Mouse (Mus musculus) gastrocnemius, postnatal 10 days (tissue): ENCODE data around the gene Gpi1. TPM values are rescaled to one million over a fixed set of nuclear protein-coding genes. Genes with fewer than 3 reads are reported as not detected.
"Not testable (repeated sequence)": the region's sequence is repeated elsewhere in the genome, so short reads cannot be mapped to it uniquely, and the experiment has no call there.

Source experiments
- DNase-seq: peaks from one replicate; pipeline ENCODE4 v3.0.0; 2021; ENCODE audit warnings: mixed read lengths
- total RNA-seq, 2 experiments: library from RNA; stranded (reverse); gene quantifications; 2 replicates each; pipeline ENCODE4 v1.2.3; 2021

The Gpi1 gene
- total RNA-seq, 2 experiments from 2014 or later: 954 to 962 TPM

DNA sequence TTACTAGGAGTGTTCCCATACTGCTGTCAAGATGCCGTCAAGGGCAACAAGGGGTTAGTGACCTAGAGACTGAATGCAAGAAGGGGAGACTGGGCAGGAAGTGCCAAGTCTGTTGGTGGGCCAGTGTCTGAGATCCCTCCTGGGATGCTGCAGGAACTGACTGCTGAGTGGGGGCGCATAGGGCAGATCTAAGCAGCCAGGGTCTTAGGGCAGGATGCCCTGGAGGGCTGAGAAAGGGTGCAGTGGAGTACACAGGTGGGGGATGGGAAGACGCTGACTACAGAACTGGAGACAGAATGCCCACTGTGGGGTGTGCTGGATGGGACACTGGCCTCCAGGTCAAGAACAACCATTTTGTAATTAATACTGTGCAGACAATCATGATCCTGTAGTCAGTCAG lies 46.3 kb downstream of the Gpi1 start:
- DNase-seq: no peak

DNA sequence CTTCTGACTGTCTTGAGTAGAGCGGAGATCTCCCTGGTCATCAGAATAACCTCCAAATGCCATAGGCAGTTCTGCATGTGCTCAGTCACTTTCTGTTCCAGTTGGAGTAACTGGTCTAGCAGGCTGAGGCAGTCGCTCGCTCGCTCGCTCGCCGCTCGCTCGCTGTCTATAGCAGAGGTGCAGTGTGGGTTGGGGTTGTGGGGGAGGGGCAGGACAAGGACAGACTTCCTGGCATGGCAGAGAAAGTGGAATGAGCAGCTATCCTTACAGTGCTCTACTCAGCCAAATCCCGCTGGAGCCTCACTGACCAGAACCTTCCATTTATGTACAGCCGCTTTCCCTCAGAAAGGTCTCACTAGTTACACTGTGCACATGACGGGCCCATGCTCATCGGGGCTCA lies 46.8 kb downstream of the Gpi1 start:
- DNase-seq: no peak

DNA sequence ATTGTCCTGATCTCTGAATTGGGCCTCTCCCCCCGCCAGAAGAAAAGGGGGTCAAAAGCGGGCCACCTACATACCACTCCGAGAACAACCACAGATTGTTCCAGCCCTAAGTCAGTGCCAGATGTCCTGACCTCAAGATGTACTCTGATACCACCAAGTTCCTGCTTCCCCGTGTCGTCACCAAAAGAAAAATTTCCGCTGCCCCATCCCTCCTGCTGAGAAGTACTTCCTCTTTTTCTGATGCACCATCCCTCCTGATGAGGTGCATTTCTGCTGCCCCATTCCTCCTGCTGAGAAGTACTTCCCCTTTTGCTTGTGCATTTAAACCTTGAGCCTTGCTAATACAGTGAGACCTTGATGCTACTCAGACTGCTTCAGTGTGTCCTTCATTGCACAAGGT lies 53.9 kb downstream of the Gpi1 start:
- not testable (repeated sequence) for DNase-seq

DNA sequence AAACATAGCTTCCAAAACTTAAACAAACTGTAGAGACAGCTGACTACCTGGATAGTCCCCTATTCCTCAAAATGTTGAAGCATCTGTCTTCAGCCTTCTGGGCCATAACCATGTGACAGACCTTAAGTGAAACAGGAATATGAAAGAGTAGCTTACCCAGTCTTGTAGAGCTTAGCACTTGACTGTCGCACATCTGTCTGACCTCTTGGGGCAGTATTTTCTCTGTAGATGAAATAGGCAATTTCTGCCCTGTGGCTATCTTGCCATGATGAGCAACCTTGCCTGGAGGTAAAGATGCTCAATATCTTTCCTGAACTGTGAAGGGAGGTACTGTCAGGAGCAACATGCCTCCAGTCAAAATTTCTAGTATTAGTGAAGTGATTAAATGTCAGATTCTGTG lies 57.9 kb downstream of the Gpi1 start:
- DNase-seq: no peak

DNA sequence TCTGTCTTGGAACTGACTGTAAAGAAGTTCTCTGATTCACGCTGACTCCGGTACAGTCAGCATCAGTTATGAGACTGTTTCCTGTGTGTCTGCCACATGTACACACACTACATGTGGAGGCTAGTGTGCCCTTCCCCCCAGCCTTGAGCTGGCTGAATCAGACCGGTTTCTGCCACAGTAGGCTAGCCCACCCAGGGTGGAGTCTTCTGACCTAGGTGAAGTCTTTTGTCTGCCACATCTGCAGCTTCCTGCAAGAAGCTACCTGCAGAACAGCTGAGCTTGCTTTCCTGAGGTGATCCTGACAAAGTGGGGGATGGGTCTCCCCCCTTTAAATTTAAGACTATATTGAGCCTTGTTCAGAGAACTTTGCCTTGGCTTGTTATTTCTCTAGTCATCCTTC lies 60.7 kb downstream of the Gpi1 start, which contains the start of gene Uba2:
Uba2 (minus strand) TSS at position 146 of the 400 bp plus-strand sequence.
- DNase-seq: no peak

DNA sequence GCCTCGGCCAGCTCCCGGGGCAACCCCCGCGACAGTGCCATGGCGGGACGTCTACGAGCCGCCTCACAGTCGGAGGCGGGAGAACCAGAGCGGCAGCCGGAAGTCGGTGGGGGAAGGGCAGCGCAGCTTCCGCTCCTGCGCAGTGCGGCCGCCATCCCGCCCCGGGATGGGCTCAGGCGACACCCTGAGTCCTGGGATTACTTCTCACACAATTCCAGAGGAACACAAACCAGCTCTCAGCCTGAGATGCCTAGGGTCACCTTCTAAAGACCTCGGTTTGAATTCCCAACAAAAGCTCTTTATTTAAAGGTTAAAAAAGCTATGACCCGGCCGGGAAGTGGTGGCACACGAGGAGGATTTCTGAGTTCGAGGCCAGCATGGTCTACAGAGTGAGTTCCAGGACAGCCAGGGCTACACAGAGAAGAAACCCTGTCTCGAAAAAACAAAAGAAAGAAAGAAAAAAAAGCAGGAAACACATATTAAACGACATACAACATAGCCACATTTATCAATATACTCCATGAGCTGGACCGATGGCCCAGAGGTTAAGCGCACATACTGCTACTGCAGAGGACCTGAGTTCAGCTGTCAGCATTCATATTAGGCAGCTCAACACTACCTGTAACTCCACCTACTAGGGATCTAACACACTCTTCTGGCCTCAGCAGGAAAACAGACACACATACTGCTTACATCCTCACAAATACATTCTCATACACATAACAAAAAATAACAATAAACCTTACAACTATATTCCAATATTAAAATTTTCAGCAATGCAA lies 61.5 kb downstream of the Gpi1 start:
- peak; percentile 93 for DNase-seq

DNA sequence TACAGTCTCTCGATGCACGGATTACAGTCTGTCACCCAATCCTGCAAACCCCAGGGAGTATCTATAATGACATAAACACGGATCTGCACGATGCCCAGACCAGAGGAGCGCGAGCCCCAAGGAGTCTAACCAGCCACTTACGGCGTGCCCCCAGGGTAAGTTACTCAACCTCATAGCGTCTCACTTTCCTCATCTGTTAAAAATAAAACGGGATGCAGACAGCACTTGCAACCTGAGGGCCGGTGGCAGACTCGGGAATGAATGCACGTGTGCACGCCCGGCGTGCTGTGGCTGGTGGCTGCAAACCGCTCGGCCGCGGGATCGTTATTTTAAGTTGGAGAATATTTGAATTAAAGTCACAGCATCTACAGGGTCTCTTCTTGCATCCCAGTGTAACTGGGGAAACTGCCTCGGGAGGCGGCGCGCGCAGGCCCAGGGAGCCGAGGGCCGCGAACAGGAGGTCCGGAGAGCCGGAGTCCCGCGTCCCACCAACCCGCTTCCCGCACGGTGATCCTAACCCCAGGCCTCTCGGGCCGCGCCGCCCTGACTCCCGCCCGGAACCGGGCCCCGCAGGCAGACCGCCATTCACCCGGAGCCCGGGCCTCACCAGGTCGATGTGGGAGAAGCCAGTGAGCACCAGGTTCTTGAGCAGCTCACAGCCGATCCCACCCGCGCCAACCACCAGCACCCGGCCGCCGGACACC lies 62.2 kb downstream of the Gpi1 start:
- no peak for DNase-seq

DNA sequence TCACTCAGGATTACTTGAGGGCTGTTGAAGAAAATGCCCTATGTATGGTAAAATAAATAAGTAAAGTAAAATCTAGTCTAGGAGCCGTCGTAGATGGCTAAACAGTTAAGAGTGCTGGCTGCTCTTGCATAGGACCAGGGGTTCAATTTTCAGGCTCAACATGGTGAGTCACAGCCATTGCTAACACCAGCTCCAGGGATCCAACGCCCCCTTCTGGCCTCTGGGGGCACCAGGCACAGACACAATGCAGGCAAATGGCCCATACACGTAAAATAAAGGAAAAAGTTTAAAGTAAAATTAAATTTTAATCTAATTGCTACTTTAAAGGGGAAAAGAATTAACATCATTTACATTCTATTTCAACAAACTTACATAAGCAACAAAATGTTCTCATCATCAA lies 63.3 kb downstream of the Gpi1 start:
- peak; percentile 18 for DNase-seq

DNA sequence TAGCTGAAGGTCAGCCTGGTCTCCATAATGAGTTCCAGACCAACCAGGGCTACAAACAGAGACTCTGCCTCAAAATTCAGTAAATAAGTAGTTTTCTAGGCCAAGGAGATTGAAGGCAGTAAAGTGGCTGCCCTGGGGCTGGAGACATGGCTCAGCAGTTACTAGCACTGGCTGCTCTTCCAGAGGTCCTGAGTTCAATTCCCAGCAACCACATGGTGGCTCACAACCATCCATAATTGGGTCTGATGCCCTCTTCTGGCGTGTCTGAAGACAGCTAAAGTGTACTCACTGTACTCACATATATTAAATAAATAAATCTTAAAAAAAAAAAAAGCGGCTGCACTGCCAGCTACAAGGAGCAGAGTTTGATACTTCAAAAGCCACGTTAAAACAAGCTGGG lies 64.1 kb downstream of the Gpi1 start:
- DNase-seq: no peak

DNA sequence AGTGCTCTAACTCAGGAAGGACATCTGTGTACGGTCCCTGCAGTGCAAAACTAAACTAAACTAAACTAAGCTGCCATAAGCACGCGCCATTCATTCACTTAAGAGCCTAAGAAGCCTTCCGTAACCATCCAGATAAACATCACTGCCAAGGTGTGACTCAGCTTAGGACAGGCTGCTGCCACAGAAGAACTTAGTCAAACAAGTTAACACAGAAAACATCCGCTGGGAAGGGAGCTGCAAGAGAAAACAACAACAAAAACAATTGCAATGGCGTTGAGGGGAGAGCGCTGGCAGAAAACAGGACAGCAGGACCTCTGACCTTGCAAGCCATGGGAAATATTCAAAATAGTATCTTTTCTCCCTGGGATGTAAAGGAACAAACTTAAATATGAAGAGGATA lies 65.5 kb downstream of the Gpi1 start:
- DNase-seq: no peak

DNA sequence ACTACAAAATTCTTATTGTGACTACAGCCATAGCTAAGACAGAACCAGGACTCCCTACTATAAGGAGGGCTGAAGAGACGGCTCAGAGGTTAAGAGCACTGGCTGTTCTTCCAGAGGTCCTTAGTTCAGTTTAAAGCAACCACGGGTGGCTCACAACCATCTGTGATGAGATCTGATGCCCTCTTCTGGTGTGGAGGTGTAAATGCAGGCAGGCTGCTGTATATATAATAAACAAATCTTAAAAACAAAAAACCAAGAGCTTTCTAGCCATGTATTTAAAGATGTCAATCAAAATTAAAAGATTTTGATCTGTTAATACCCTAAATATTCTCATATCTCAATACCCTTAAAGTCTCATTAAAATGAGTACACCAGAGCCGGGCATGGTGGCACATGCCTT lies 71.0 kb downstream of the Gpi1 start:
- DNase-seq: no peak

DNA sequence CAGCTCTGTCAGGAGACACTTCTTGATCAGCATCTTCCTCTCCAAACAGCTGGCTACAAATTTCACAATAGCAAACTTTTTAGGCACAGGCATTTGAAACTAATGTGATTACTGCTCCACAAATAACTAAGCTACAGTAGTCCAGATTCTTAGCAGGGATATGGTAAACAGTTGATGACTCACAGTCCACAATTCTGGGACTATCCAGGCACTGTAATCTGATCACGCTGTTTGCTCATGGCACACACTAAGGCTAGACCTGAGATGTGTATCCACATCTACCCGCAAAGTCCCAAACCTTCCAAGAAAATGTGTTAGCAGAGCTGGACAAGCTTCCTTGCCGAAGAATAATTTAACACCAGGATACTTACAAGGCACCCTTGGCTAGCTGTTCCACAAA lies 72.1 kb downstream of the Gpi1 start:
- DNase-seq: no peak

Other genes starting within 250 kb of the Gpi1 start
- not detected for gene Scgb2b27, start 216.4 kb downstream of the Gpi1 start, total RNA-seq
- not detected for gene Scgb1b27, start 208.9 kb downstream of the Gpi1 start, total RNA-seq
- gene Scgb1b30, start 134.9 kb downstream of the Gpi1 start, total RNA-seq: not detected
- gene Wtip, start 97.1 kb downstream of the Gpi1 start, total RNA-seq: 10 to 100 TPM; 10.5 to 15.2 TPM
- gene Uba2, start 60.7 kb downstream of the Gpi1 start, total RNA-seq: 10 to 100 TPM; 47.2 to 55.3 TPM
- 10 to 100 TPM; 19.5 to 23.2 TPM for gene Pdcd2l, start 33.7 kb downstream of the Gpi1 start, total RNA-seq
- not detected for gene Gm6096, start 20.7 kb upstream of the Gpi1 start, total RNA-seq
- 10 to 100 TPM; 51.2 to 64.1 TPM for gene 4931406P16Rik, start 83.2 kb upstream of the Gpi1 start, total RNA-seq
- 10 to 100 TPM; 77.2 to 84.3 TPM for gene Lsm14a, start 163.0 kb upstream of the Gpi1 start, total RNA-seq